Mouse (Mus musculus) gastrocnemius, postnatal 25 days (tissue): ENCODE data around the gene Rfx7. TPM values are rescaled to one million over a fixed set of nuclear protein-coding genes. Genes with fewer than 3 reads are reported as not detected.
"Not testable (repeated sequence)": the region's sequence is repeated elsewhere in the genome, so short reads cannot be mapped to it uniquely, and the experiment has no call there.

ENCODE experiments used
- DNase-seq: peaks from one replicate; pipeline ENCODE4 v3.0.0; 2022
- total RNA-seq, 2 experiments: library from RNA; stranded (reverse); gene quantifications; 1 replicate in 1 of 2; 2 replicates in 1 of 2; pipeline ENCODE4 v1.2.3; 2021

Rfx7 gene
- total RNA-seq, 2 experiments from 2014 or later, result 16.9 to 20.7 TPM

GRCm38 (mm10) chr9:72543590-72543989 is 11.6 kb downstream of the Rfx7 start:
- DNase-seq, result no peak

GRCm38 (mm10) chr9:72558780-72559179 is 26.7 kb downstream of the Rfx7 start:
- DNase-seq, result no peak

- DNase-seq, result no peak
These were observed 28.3 kb downstream of the Rfx7 start for GRCm38 (mm10) chr9:72560316-72560715.

GRCm38 (mm10) chr9:72563277-72563676 is 31.2 kb downstream of the Rfx7 start:
- no peak for DNase-seq

- no peak for DNase-seq
These were observed 35.1 kb downstream of the Rfx7 start for GRCm38 (mm10) chr9:72567116-72567515.

- DNase-seq, result no peak
These were observed 48.2 kb downstream of the Rfx7 start for GRCm38 (mm10) chr9:72580216-72580615.

- no peak for DNase-seq
These were observed 58.8 kb downstream of the Rfx7 start for GRCm38 (mm10) chr9:72590861-72591260.

GRCm38 (mm10) chr9:72592016-72592415 is 60.0 kb downstream of the Rfx7 start:
- DNase-seq, result no peak

- DNase-seq, result not testable (repeated sequence)
These were observed 62.6 kb downstream of the Rfx7 start for GRCm38 (mm10) chr9:72594656-72595055.

- DNase-seq, result no peak
These were observed 68.1 kb downstream of the Rfx7 start for GRCm38 (mm10) chr9:72600142-72600541.

GRCm38 (mm10) chr9:72609771-72610170 is 77.7 kb downstream of the Rfx7 start:
- DNase-seq, result peak; percentile 27

GRCm38 (mm10) chr9:72613884-72614283 is 81.8 kb downstream of the Rfx7 start:
- DNase-seq, result peak; percentile 68

- DNase-seq, result peak; percentile 34
These were observed 82.9 kb downstream of the Rfx7 start for GRCm38 (mm10) chr9:72614786-72615480.

- DNase-seq, result no peak
These were observed 86.0 kb downstream of the Rfx7 start for GRCm38 (mm10) chr9:72618037-72618436.

GRCm38 (mm10) chr9:72623605-72624004 is 91.6 kb downstream of the Rfx7 start:
- no peak for DNase-seq

GRCm38 (mm10) chr9:72627598-72627997 is 95.6 kb downstream of the Rfx7 start:
- no peak for DNase-seq

- peak; percentile 27 for DNase-seq
These were observed 96.6 kb downstream of the Rfx7 start for GRCm38 (mm10) chr9:72628591-72628990.

- DNase-seq, result no peak
These were observed 100.2 kb downstream of the Rfx7 start for GRCm38 (mm10) chr9:72632198-72632597.

GRCm38 (mm10) chr9:72635134-72635533 is 103.1 kb downstream of the Rfx7 start:
- no peak for DNase-seq

- DNase-seq, result no peak
These were observed 104.5 kb downstream of the Rfx7 start for GRCm38 (mm10) chr9:72636547-72636946.

GRCm38 (mm10) chr9:72637243-72637642 is 105.2 kb downstream of the Rfx7 start:
- no peak for DNase-seq

- no peak for DNase-seq
These were observed 107.2 kb downstream of the Rfx7 start for GRCm38 (mm10) chr9:72638951-72639842.
